Mouse (Mus musculus): ENCODE data around the gene Prkd2.

Gene Prkd2

DNA sequence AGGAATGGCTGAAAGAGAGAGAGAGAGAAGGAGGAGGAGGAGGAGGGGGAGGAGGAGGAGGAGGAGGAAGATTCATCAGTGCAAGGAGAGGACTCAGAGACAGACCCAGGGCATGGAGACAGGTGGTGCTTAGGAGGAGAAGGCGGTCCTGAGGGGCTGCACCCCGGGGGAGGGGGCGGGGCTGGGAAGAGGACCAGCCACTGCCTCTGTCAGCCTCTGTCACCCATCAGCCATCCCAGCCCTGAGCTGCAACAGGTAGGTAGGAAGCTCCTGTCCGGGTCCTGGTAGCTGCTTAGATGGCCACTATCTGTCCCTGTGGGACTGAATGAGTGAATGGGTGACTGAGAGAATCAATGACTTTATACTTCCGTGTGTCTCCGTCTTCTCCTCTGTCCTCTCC lies 50.9 kb downstream of the Prkd2 start:
- DNase-seq (ENCODE audit: low spot score in 2 of 2), result no peak

GRCm38 (mm10) chr7:16894279-16894678 lies 51.6 kb downstream of the Prkd2 start:
- no peak for DNase-seq (ENCODE audit: low spot score in 2 of 2)

DNA sequence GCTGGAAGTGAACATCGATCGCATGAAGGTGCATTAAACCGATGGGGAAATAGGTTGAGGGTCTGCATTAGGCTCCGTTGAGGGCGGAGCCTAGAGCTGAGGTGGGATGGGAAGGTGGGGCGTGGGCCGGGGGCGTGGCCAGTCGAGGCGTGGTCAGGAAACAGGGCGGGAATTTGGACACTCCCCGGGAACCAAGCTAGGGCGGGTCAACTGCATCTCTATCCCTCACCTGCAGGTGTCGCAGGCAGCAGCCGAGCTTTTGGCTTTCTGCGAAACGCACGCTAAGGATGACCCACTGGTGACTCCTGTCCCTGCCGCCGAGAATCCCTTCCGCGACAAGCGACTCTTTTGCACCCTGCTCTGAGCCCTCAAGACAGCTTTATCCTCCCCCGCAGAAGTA lies 52.3 kb downstream of the Prkd2 start:
- peak; percentile 56 to 76 for DNase-seq (ENCODE audit: low spot score in 2 of 2)

DNA sequence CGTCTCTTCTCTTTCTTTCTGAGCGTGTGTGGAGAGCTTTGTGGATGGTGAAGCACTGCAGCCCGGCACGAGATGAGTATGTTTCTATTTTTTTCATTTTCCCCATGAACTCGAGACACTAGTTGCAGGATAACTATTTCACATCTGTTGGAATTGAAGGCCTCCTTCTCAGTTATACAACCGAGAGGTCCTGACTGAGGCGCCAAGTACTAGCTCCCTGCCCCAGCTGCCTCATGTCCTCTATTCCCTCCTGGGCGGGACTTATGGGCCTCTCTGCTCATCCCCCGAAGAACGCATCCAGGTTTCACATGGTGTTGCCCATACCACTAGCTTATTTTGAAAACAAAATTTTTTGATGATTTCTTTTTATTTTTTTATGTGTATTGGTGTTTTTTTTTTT lies 52.8 kb downstream of the Prkd2 start:
- DNase-seq (ENCODE audit: low spot score in 2 of 2), result no peak

- DNase-seq (ENCODE audit: low spot score in 2 of 2), result no peak
Measured at GRCm38 (mm10) chr7:16900526-16900925, 57.8 kb downstream of the Prkd2 start.

DNA sequence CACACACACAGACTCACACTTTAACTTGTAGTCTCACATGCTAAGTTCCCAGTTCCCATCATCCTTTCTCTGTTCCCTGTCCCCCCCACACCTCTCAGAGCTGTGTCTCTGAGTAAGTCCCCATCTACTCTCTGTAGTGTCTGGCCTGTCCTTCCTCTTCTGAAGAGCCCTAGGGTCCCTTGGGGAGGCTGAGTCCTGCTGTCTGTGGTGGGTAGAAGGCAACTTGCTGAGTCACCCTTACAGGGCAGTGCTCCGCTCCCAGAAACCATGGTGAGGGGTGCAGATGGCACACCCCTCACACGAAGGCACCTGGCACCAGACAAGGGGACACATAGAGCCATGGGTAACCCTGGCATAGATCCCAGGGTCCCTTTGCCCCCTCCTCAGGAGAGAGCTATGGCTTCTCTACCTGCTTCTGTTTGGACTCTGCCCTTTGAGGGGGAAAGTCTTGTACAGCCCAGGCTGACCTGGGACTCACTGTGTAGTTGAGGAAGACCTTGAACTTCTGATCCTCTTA lies 60.8 kb downstream of the Prkd2 start:
- no peak for DNase-seq (ENCODE audit: low spot score in 2 of 2)

GRCm38 (mm10) chr7:16904120-16904675 lies 61.5 kb downstream of the Prkd2 start:
- DNase-seq (ENCODE audit: low spot score in 2 of 2), result no peak

DNA sequence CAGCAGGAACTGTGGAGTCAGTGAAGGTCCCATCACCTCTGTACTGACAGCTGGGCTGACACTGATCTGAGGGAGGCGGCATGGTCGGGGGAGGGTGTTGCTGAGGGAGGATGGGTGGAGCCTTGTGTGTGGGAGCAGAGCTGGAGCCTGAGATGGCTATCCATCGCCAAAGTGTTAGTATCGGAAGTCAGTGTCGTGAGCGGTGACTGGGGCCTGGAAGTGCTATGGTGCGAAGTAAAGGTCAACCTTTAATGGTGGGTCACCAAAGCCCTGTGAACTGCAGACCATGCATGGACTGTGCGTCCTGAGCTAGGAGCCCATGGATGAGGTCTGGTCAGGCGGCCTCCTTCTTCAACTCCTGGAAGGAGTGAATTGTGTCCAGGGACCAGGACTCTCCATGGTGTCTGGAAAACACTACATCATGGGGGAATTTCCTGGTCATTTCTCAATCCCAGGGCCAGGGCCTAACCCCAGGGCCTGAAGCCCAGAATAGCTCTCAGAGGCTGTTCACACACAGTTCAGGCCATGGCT lies 62.9 kb downstream of the Prkd2 start:
- no peak for DNase-seq (ENCODE audit: low spot score in 2 of 2)

DNA sequence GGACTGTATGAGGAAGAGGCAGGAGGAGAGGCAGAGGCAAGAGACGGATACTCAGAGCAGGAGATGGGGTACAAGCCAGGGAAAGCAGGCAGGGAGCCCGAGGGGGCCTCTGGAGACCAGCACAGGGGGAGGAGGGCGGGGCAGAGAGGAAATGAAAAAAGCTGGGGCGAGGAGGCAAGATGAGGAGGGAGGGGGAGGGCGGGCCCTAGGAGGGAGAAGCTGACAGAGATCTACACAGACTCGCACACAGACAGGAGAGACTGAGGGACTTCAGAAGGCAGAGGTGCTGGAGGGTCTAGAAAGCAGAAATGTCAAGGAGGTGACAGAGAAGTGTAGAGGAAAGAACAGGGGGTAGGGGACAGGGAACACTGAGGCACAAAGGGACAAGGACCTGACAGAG lies 63.6 kb downstream of the Prkd2 start, which contains the start of gene Ptgir:
Gene Ptgir, plus strand, starts transcription at position 210 of the 400 bp plus-strand sequence.
- no peak for DNase-seq (ENCODE audit: low spot score in 2 of 2)

DNA sequence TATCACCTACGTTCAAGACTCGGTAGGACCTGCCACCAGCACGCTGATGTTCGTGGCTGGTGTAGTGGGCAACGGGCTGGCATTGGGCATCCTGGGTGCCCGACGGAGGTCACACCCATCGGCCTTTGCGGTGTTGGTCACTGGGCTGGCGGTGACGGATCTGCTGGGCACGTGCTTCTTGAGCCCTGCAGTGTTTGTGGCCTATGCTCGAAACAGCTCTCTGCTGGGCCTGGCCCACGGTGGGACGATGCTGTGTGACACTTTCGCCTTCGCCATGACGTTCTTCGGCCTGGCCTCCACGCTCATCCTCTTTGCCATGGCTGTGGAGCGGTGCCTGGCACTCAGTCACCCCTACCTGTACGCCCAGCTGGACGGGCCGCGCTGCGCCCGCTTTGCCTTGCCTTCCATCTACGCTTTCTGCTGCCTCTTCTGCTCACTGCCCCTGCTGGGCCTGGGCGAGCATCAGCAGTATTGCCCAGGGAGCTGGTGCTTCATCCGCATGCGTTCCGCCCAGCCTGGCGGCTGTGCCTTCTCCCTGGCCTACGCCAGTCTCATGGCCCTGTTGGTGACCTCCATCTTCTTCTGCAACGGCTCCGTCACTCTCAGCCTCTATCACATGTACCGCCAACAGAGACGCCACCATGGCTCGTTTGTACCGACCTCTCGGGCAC lies 64.3 kb downstream of the Prkd2 start:
- no peak for DNase-seq (ENCODE audit: low spot score in 2 of 2)

GRCm38 (mm10) chr7:16907842-16908241 lies 65.1 kb downstream of the Prkd2 start:
- no peak for DNase-seq (ENCODE audit: low spot score in 2 of 2)

GRCm38 (mm10) chr7:16908367-16908766 lies 65.7 kb downstream of the Prkd2 start:
- DNase-seq (ENCODE audit: low spot score in 2 of 2), result no peak

GRCm38 (mm10) chr7:16908859-16909258 lies 66.2 kb downstream of the Prkd2 start:
- DNase-seq (ENCODE audit: low spot score in 2 of 2), result no peak

GRCm38 (mm10) chr7:16909909-16910308 lies 67.2 kb downstream of the Prkd2 start:
- no peak for DNase-seq (ENCODE audit: low spot score in 2 of 2)

DNA sequence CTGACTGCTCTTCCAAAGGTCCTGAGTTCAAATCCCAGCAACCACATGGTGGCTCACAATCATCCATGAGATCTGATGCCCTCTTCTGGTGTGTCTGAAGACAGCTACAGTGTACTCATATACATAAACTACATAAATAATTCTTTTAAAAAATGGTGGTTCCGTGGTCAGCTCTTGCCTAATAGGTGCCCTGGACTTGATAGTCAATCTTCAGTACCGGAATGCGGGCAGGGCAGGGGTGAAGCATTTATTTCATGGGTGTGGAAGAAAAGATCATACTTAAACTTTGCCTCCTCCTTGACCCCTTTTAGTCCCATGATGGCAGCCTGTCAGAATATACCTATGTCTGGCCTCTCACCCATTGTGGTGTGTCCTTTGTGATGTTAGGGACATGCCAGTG lies 69.2 kb downstream of the Prkd2 start:
- DNase-seq (ENCODE audit: low spot score in 2 of 2), result no peak

- no peak for DNase-seq (ENCODE audit: low spot score in 2 of 2)
Measured at GRCm38 (mm10) chr7:16912360-16912759, 69.7 kb downstream of the Prkd2 start.

- DNase-seq (ENCODE audit: low spot score in 2 of 2), result peak in 1 of 2 experiments; percentile 54
Measured at GRCm38 (mm10) chr7:16913806-16914452, 71.2 kb downstream of the Prkd2 start.

DNA sequence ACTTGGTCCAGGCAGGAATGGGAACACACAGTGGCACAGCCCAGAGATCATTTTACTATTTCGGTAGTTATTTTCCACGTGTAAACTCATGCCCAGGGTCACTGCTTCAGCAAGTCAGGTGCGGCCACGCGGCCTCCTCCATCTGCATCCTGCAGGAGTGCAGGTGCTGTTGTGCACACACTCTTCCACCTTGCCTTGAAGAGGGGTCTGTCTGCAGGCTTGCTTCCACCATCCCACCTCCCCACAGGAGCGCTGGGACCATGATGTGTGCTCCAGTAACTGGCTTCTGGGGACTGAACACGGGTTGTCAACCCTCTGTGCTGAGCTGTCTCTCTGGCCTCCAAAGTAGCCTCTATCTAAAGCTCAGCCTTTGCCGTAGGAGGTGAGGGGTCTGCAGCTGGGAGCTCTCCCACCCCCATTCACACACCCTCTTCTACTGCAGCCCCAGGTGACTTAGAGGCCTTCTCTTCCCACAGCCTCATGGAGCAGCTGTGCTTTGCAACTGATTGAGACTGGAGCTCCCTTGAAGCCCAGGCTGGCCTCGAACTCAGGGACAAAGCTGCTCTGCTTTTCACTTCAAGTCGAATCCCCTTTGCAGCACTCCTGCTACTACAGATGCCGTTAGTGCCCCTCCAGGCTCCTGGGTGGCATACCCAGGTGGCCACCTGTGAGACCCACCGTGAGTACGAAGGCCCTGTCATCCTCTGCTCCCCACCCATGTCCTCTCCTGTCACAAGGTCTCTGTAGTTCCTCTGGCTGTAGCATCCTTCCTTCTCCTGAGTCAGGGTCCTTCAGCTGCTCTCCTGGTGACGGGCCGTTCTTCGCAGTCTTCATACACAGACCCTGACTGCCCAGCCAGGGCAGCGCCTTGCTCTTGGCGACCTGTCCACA lies 72.0 kb downstream of the Prkd2 start:
- DNase-seq (ENCODE audit: low spot score in 2 of 2), result no peak

GRCm38 (mm10) chr7:16915461-16916340 lies 73.0 kb downstream of the Prkd2 start:
- DNase-seq (ENCODE audit: low spot score in 2 of 2), result no peak
